7 mouse cellular contexts compared by ENCODE assay signal in the genomic region with DNA sequence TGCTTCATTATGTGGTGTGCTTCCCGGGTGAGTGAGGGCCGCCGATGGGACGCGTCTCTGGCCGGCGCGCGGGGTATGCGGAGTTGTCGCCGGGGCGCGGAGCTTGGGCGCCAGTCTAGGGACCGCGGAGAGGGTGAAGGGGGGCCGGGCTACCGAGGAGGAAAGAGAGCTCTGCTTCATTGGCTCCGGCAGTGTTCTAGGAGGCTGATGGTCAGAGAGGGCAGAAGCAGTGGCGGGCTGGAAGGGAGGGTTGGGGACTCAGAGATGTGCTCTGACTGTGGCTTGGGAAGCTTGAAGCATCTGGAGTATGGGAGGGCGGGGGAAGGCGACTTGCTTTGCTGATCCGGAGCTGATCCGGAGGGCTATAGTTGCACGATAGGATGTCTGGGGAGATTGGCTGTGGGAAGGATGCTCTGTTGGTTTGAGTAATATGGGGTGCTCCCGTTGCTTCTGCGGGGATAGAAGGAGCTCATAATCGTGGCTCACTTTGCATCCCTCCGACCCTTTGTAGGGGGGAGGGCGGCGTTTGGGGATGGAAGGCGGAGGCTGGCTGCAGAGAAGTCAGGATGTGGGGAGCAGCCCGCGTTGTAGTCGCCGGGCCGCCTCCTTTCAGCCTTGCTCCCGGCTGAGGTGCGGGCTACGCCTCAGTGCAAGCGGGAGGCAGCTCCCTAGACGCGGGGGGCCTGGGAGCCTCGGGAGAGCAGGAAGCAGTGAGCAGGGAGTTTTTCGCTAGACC. TPM values are rescaled to one million over a fixed set of nuclear protein-coding genes. Genes with fewer than 3 reads are reported as not detected.
DNase-seq lines count a peak whose midpoint lies in the region; ATAC-seq and TF ChIP-seq lines count a peak whose summit lies in the region.

No protein-coding gene starts in this region.

- under 1% methylated on average over 38 of the region's 46 CpGs for WGBS in embryonic facial prominence, embryonic 14.5 days
- WGBS in kidney, embryonic 14.5 days = under 1% methylated on average over 46 of the region's 46 CpGs
- under 1% methylated on average over 45 of the region's 46 CpGs for WGBS in limb, embryonic 14.5 days
- 1% methylated on average over 45 of the region's 46 CpGs for WGBS in midbrain, postnatal 0 days

- H3K9me3 ChIP-seq in embryonic facial prominence, embryonic 14.5 days (ENCODE audit: control insufficient read depth, low read length) = no peaks in the 10 kb centered on the region
- no peaks in the 10 kb centered on the region for H3K9me3 ChIP-seq in kidney, embryonic 14.5 days (ENCODE audit: control insufficient read depth, low read length)
- H3K9me3 ChIP-seq in limb, embryonic 14.5 days (ENCODE audit: control insufficient read depth, low read length) = no peaks in the 10 kb centered on the region
- no peaks in the 10 kb centered on the region for H3K9me3 ChIP-seq in midbrain, postnatal 0 days (ENCODE audit: low read length)

- H3K9ac ChIP-seq in embryonic facial prominence, embryonic 14.5 days (ENCODE audit: low read depth, low read length) = peak overlapping the region; percentile 90
- peak overlapping the region; percentile 94 for H3K9ac ChIP-seq in kidney, embryonic 14.5 days (ENCODE audit: low read depth, low read length)
- peak overlapping the region; percentile 88 for H3K9ac ChIP-seq in limb, embryonic 14.5 days (ENCODE audit: low read depth, low read length, severe bottlenecking)
- peak overlapping the region; percentile 83 for H3K9ac ChIP-seq in midbrain, postnatal 0 days (replicated peaks; ENCODE audit: low read length, poor library complexity, severe bottlenecking)

- H3K4me3 ChIP-seq in brown adipose tissue, adult 24 weeks (ENCODE audit: insufficient read depth, low read depth, low read length) = peak overlapping the region; percentile 92
- peak overlapping the region; percentile 78 for H3K4me3 ChIP-seq in embryonic facial prominence, embryonic 14.5 days (ENCODE audit: low read depth, low read length)
- peak overlapping the region; percentile 87 for H3K4me3 ChIP-seq in kidney, embryonic 14.5 days (ENCODE audit: low read length)
- peak overlapping the region; percentile 82 for H3K4me3 ChIP-seq in limb, embryonic 14.5 days (replicated peaks; ENCODE audit: low read length)
- peak overlapping the region; percentile 86 for H3K4me3 ChIP-seq in midbrain, postnatal 0 days (ENCODE audit: low read depth, low read length)

- ATAC-seq in embryonic facial prominence, embryonic 14.5 days (ENCODE audit: low read depth) = peak; percentile 48
- peak; percentile 58 for ATAC-seq in kidney, embryonic 14.5 days (ENCODE audit: low FRiP score, low TSS enrichment)
- ATAC-seq in limb, embryonic 14.5 days (ENCODE audit: low FRiP score, low read depth) = peak; percentile 37
- peak; percentile 52 for ATAC-seq in midbrain, postnatal 0 days (ENCODE audit: low FRiP score)

- TF ChIP-seq POLR2A in limb, embryonic 14.5 days (IDR thresholded peaks at IDR 0.05; ENCODE audit: borderline replicate concordance, extremely low read depth, insufficient read depth, insufficient read length) = no peak

- H3K27me3 ChIP-seq in embryonic facial prominence, embryonic 14.5 days (replicated peaks; ENCODE audit: control insufficient read depth, insufficient read depth, low read length) = no peaks in the 10 kb centered on the region
- H3K27me3 ChIP-seq in kidney, embryonic 14.5 days (ENCODE audit: control insufficient read depth, insufficient read depth, low read length) = no peaks in the 10 kb centered on the region
- no peaks in the 10 kb centered on the region for H3K27me3 ChIP-seq in limb, embryonic 14.5 days (ENCODE audit: control insufficient read depth, insufficient read depth, low read length)
- no peaks in the 10 kb centered on the region for H3K27me3 ChIP-seq in midbrain, postnatal 0 days (ENCODE audit: insufficient read depth, low read length)

- no peak for TF ChIP-seq CTCF in midbrain, postnatal 0 days (IDR thresholded peaks at IDR 0.05)

- peak overlapping the region; percentile 89 for H3K27ac ChIP-seq in brown adipose tissue, adult 24 weeks (replicated peaks; ENCODE audit: low read depth, low read length)
- peak overlapping the region; percentile 99 for H3K27ac ChIP-seq in embryonic facial prominence, embryonic 14.5 days (replicated peaks; ENCODE audit: low read depth, low read length)
- H3K27ac ChIP-seq in kidney, embryonic 14.5 days (ENCODE audit: low read depth, low read length) = peak overlapping the region; percentile 98
- peak overlapping the region; percentile 99 for H3K27ac ChIP-seq in limb, embryonic 14.5 days (replicated peaks; ENCODE audit: low read depth, low read length)
- peak overlapping the region; percentile 82 for H3K27ac ChIP-seq in midbrain, postnatal 0 days (ENCODE audit: low read depth, low read length)

- H3K4me2 ChIP-seq in embryonic facial prominence, embryonic 14.5 days (ENCODE audit: low read depth, low read length) = peak overlapping the region; percentile 91
- H3K4me2 ChIP-seq in kidney, embryonic 14.5 days (replicated peaks; ENCODE audit: low read depth, low read length) = peak overlapping the region; percentile 96
- H3K4me2 ChIP-seq in limb, embryonic 14.5 days (replicated peaks; ENCODE audit: low read depth, low read length, severe bottlenecking) = peak overlapping the region; percentile 97
- peak overlapping the region; percentile 84 for H3K4me2 ChIP-seq in midbrain, postnatal 0 days (ENCODE audit: low read depth, low read length, poor library complexity, severe bottlenecking)

- H3K4me1 ChIP-seq in brown adipose tissue, adult 24 weeks (ENCODE audit: control insufficient read depth, insufficient read depth, insufficient read length, low read length) = peaks cover 10% of the 10 kb centered on the region
- H3K4me1 ChIP-seq in embryonic facial prominence, embryonic 14.5 days (ENCODE audit: control insufficient read depth, insufficient read depth, low read length) = peaks cover 12% of the 10 kb centered on the region; the same call in 1 of the 2 replicates
- peaks cover 13% of the 10 kb centered on the region for H3K4me1 ChIP-seq in kidney, embryonic 14.5 days (ENCODE audit: control insufficient read depth, insufficient read depth, low read length)
- H3K4me1 ChIP-seq in limb, embryonic 14.5 days (ENCODE audit: control insufficient read depth, insufficient read depth, low read length) = peaks cover 15% of the 10 kb centered on the region
- H3K4me1 ChIP-seq in midbrain, postnatal 0 days (ENCODE audit: insufficient read depth, low read length) = no peaks in the 10 kb centered on the region

- DNase-seq in embryonic facial prominence, embryonic 14.5 days (ENCODE audit: low spot score) = peak; percentile 63
- peak; percentile 58 to 74 for DNase-seq in heart, adult 9 months (ENCODE audit: low spot score in 2 of 2)
- DNase-seq in limb, embryonic 14.5 days (ENCODE audit: low spot score) = peak; percentile 48
- peak; percentile 70 for DNase-seq in midbrain, postnatal 0 days (ENCODE audit: low spot score)
- peak; percentile 29 for DNase-seq in testis, postnatal 14 days (ENCODE audit: low spot score)

- no peaks in the 10 kb centered on the region for H3K36me3 ChIP-seq in embryonic facial prominence, embryonic 14.5 days (ENCODE audit: control insufficient read depth, insufficient read depth, low read length)
- no peaks in the 10 kb centered on the region for H3K36me3 ChIP-seq in kidney, embryonic 14.5 days (ENCODE audit: control insufficient read depth, insufficient read depth, low read length)
- H3K36me3 ChIP-seq in limb, embryonic 14.5 days (ENCODE audit: control insufficient read depth, insufficient read depth, low read length) = no peaks in the 10 kb centered on the region
- H3K36me3 ChIP-seq in midbrain, postnatal 0 days (ENCODE audit: insufficient read depth, low read length) = no peaks in the 10 kb centered on the region

RNA-seq across cellular contexts. Expression of a gene that starts 1.1 kb away (rescaled TPM):
- polyA plus RNA-seq in brown adipose tissue, adult 24 weeks (2012; ENCODE audit: insufficient read depth, insufficient read length, missing spikeins) = 23.0 and 31.6 TPM in 2 replicates
- polyA plus RNA-seq in embryonic facial prominence, embryonic 14.5 days (2014; fragmentation: Nextera tagmentation; extraction: Ambion mirVana) = 23.5 and 28.2 TPM in 2 replicates
- 22.7 and 44.3 TPM in 2 replicates for polyA plus RNA-seq in kidney, embryonic 14.5 days (2014; fragmentation: Nextera tagmentation; extraction: Ambion mirVana)
- polyA plus RNA-seq in limb, embryonic 14.5 days (2012; rRNA removed) = 25.5 and 27.8 TPM in 2 replicates
- polyA plus RNA-seq in limb, embryonic 14.5 days (2014; fragmentation: Nextera tagmentation; extraction: Ambion mirVana) = 28.6 and 36.5 TPM in 2 replicates
- 84.9 and 98.2 TPM in 2 replicates for total RNA-seq in midbrain, postnatal 0 days (2014; rRNA removed)
- polyA plus RNA-seq in midbrain, postnatal 0 days (2015; fragmentation: Nextera tagmentation; extraction: Ambion mirVana) = 25.4 and 25.7 TPM in 2 replicates

Comparison
In these comparisons a context has a peak if more than half of its experiments do, and no peak if none do; other contexts are left out.
1. Peak in every context shown above with its lines: DNase-seq, ATAC-seq, H3K4me3 ChIP-seq and H3K27ac ChIP-seq.